Mouse (Mus musculus): ENCODE measurements around the gene Olfr1392.
"Not testable (repeated sequence)": the region's sequence is repeated elsewhere in the genome, so short reads cannot be mapped to it uniquely, and the experiment has no call there.

Gene Olfr1392

GRCm38 (mm10) chr11:49304441-49304840 is 19.4 kb downstream of the Olfr1392 start, which contains the start of gene Olfr10:
Gene Olfr10 (plus strand): TSS chr11:49304741.
- DNase-seq (ENCODE audit: extremely low read depth, low read depth, low spot score) = no peak

- not testable (repeated sequence) for DNase-seq (ENCODE audit: extremely low read depth, low read depth, low spot score)
Observed at GRCm38 (mm10) chr11:49308547-49308946, 23.5 kb downstream of the Olfr1392 start.

- no peak for DNase-seq (ENCODE audit: extremely low read depth, low read depth, low spot score)
Observed at GRCm38 (mm10) chr11:49322442-49322841, 37.4 kb downstream of the Olfr1392 start, which contains the start of gene Olfr1391. Gene Olfr1391 (plus strand): TSS chr11:49322742.

GRCm38 (mm10) chr11:49326726-49327125 is 41.6 kb downstream of the Olfr1392 start:
- no peak for DNase-seq (ENCODE audit: extremely low read depth, low read depth, low spot score)

- no peak for DNase-seq (ENCODE audit: extremely low read depth, low read depth, low spot score)
Observed at GRCm38 (mm10) chr11:49329686-49330085, 44.6 kb downstream of the Olfr1392 start.

GRCm38 (mm10) chr11:49334888-49335287 is 49.8 kb downstream of the Olfr1392 start, which contains the start of gene Olfr1390:
Gene Olfr1390 (plus strand): TSS chr11:49335188.
- DNase-seq (ENCODE audit: extremely low read depth, low read depth, low spot score) = no peak

GRCm38 (mm10) chr11:49337150-49337832 is 52.2 kb downstream of the Olfr1392 start:
- DNase-seq (ENCODE audit: extremely low read depth, low read depth, low spot score) = no peak

All from fat pad, adult 2 months (tissue).